Mouse (Mus musculus) myocyte (in vitro differentiated cells): ENCODE results near the gene Srgap3. TPM values are rescaled to one million over a fixed set of nuclear protein-coding genes. Genes with fewer than 3 reads are reported as not detected.

ENCODE experiments used
- H3K27me3 ChIP-seq: one replicate; pipeline ENCODE4 v1.6.1; 2011; ENCODE audit not compliant: control insufficient read depth, insufficient read depth, insufficient read length
- H3K36me3 ChIP-seq: one replicate; pipeline ENCODE4 v1.6.1; 2011; ENCODE audit not compliant: control insufficient read depth, insufficient read depth
- H3K4me2 ChIP-seq: one replicate; pipeline ENCODE4 v1.6.1; 2011; ENCODE audit warnings: low read depth, control low read depth
- H3K4me3 ChIP-seq: one replicate; pipeline ENCODE4 v1.5.1; 2011; ENCODE audit warnings: mild to moderate bottlenecking, control low read depth, moderate library complexity
- H3K79me2 ChIP-seq: one replicate; pipeline ENCODE4 v1.6.1; 2011; ENCODE audit not compliant: control insufficient read depth, insufficient read depth
- H3ac ChIP-seq: one replicate; pipeline ENCODE4 v1.6.1; 2011; ENCODE audit not compliant: control insufficient read depth, insufficient read length
- CEBPB ChIP-seq: IDR thresholded peaks from 2 replicates; pipeline ENCODE4 v1.6.1; 2011; ENCODE audit warnings: mild to moderate bottlenecking, moderate library complexity; ENCODE audit not compliant: poor library complexity, insufficient read depth, severe bottlenecking
- E2F4 ChIP-seq: IDR thresholded peaks from one replicate; pipeline ENCODE4 v1.6.1; 2011; ENCODE audit warnings: mild to moderate bottlenecking, control low read depth, moderate library complexity; ENCODE audit not compliant: insufficient read depth
- MAX ChIP-seq: IDR thresholded peaks from one replicate; pipeline ENCODE4 v1.6.1; 2011; ENCODE audit warnings: low read depth, mild to moderate bottlenecking, control low read depth
- MYOD1 ChIP-seq, 3 experiments: IDR thresholded peaks; one replicate each; pipeline ENCODE4 v1.6.1; 2011; ENCODE audit warnings: control low read depth in 2 of 3, low read depth in 2 of 3, mild to moderate bottlenecking in 2 of 3, moderate library complexity in 1 of 3; ENCODE audit not compliant: insufficient read length in 2 of 3, control insufficient read depth in 1 of 3
- MYOG ChIP-seq, 3 experiments: IDR thresholded peaks; one replicate each; pipeline ENCODE4 v1.6.1; 2011; ENCODE audit warnings: control low read depth in 2 of 3, low read depth in 2 of 3, mild to moderate bottlenecking in 2 of 3; ENCODE audit not compliant: insufficient read length in 2 of 3, control insufficient read depth in 1 of 3, insufficient read depth in 1 of 3
- POLR2A ChIP-seq: IDR thresholded peaks from one replicate; pipeline ENCODE4 v1.6.1; 2011; ENCODE audit warnings: low read depth, mild to moderate bottlenecking, control low read depth, moderate library complexity; ENCODE audit not compliant: insufficient read length
- POLR2AphosphoS2 ChIP-seq: IDR thresholded peaks from one replicate; pipeline ENCODE4 v1.6.1; 2011; ENCODE audit warnings: low read depth, control low read depth; ENCODE audit not compliant: insufficient read length
- REST ChIP-seq: IDR thresholded peaks from one replicate; pipeline ENCODE4 v1.6.1; 2011; ENCODE audit warnings: mild to moderate bottlenecking, control low read depth, moderate library complexity; ENCODE audit not compliant: insufficient read depth, insufficient read length
- SRF ChIP-seq: IDR thresholded peaks from one replicate; pipeline ENCODE4 v1.6.1; 2011; ENCODE audit warnings: low read depth; ENCODE audit not compliant: control insufficient read depth, insufficient read length
- TCF12 ChIP-seq: IDR thresholded peaks from one replicate; pipeline ENCODE4 v1.6.1; 2011; ENCODE audit warnings: mild to moderate bottlenecking, control low read depth; ENCODE audit not compliant: poor library complexity, insufficient read depth, severe bottlenecking
- TCF3 ChIP-seq: IDR thresholded peaks from one replicate; pipeline ENCODE4 v1.6.1; 2011; ENCODE audit warnings: low read depth, control low read depth; ENCODE audit not compliant: insufficient read length
- USF1 ChIP-seq: IDR thresholded peaks from one replicate; pipeline ENCODE4 v1.6.1; 2011; ENCODE audit warnings: low read depth, mild to moderate bottlenecking, control low read depth, moderate library complexity
- polyA plus RNA-seq: library from polyadenylated mRNA; unstranded; fragments of >200 nt; fragmentation: generic; extraction: Trizol; gene quantifications from one replicate; pipeline ENCODE4 v1.2.1, GENCODE M21; 2012; ENCODE audit warnings: missing spikeins

The Srgap3 gene
- polyA plus RNA-seq, 1 experiment = 6.9 TPM

DNA sequence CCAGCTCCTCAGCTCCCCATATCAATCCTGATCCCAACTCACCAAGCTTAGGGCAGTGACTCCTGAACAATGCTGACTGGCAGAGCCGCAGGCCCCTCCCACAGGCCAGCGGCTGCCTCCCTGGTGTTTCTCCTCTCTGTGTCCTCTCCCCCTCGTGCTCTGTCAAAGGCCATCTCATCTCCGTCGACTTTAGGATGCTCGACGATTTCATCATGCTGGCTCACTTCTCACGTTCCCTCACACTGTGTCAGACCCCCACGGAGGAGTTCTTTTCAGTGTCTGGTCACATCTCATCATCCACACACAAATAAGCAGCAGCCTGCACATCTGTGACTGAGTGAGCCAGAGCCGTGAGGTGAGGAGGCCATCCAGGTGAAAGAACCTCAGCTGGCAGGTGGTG, 158.4 kb downstream of the Srgap3 start:
- H3K4me2 ChIP-seq = no peak overlapping the region
- H3ac ChIP-seq = no peak overlapping the region
- TF ChIP-seq REST (no peak), SRF (no peak), TCF3 (no peak), TCF12 (no peak), E2F4 (no peak), POLR2A (no peak), CEBPB (no peak), MYOG (IDR thresholded peaks at IDR 0.05; ENCODE audit: control insufficient read depth in 1 of 3, insufficient read depth in 1 of 3, insufficient read length in 2 of 3, low read depth in 2 of 3) (no peak), POLR2AphosphoS2 (no peak), USF1 (no peak), MYOD1 (IDR thresholded peaks at IDR 0.05; ENCODE audit: control insufficient read depth in 1 of 3, insufficient read length in 2 of 3, low read depth in 2 of 3) (no peak)
- H3K36me3 ChIP-seq = no peaks in the 10 kb centered on the region
- no peaks in the 10 kb centered on the region for H3K27me3 ChIP-seq
- no peaks in the 10 kb centered on the region for H3K79me2 ChIP-seq
- H3K4me3 ChIP-seq = no peak overlapping the region

DNA sequence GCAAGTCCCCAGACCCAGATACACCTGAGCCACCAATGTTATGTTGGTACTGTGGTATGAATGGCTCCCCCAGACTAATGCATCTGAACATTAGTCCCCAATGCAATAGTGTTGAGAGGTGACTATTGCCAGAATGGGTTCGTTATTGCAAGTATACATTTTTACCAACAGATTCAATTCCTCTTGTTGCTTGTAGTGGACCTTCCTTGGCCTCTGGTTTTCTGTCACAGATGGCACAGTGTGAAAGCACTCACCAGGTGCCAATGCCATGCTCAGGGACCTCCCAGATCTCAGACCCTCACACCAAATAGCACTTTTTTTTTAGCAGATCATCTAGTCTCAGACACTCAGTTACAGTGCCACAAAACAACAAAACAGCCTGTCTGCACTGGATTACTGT, 158.9 kb downstream of the Srgap3 start:
- Histone ChIP-seq H3K4me2 (no peak overlapping the region), H3K79me2 (no peaks in the 10 kb centered on the region), H3K36me3 (no peaks in the 10 kb centered on the region), H3ac (no peak overlapping the region), H3K27me3 (no peaks in the 10 kb centered on the region), H3K4me3 (no peak overlapping the region)
- no peak for TF ChIP-seq POLR2AphosphoS2
- TF ChIP-seq E2F4 = no peak
- no peak for TF ChIP-seq MYOG (IDR thresholded peaks at IDR 0.05; ENCODE audit: control insufficient read depth in 1 of 3, insufficient read depth in 1 of 3, insufficient read length in 2 of 3, low read depth in 2 of 3)
- no peak for TF ChIP-seq TCF12
- no peak for TF ChIP-seq MAX
- no peak for TF ChIP-seq SRF
- no peak for TF ChIP-seq REST
- no peak for TF ChIP-seq USF1
- no peak for TF ChIP-seq TCF3
- no peak for TF ChIP-seq CEBPB
- no peak for TF ChIP-seq POLR2A

DNA sequence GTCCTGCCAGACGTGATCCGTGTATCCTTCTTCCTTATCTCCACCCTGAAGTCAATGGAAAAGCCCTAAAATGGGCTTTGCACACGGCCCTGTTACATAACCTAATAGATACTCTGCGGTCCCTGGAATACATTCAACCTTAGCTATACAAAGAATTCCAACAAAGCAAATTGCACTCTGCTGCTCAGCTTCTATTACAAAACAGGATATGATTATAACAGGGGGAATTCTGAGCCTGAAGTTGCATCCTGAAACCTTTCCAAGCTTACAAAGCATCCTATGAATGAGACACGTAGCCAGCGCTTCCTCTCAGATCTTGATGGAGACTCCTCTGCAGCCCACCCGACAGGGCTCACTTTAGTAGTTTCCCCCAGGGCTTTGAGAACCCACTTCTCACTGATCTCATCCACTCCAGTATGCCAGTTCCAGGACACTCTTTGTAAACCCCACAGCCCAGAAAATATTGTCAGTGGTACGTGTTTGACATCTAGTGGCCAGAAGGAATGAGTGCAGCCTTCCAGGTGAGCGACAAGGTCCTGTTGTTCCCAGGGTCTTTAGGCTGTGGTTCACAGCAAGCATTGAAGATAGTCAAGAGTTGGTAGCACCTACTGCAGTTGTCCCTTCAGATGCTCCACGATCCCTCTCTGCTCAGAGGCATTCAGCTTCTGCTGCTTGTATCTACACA, 165.5 kb downstream of the Srgap3 start:
- no peak overlapping the region for H3K4me2 ChIP-seq
- TF ChIP-seq MYOG (IDR thresholded peaks at IDR 0.05; ENCODE audit: control insufficient read depth in 1 of 3, insufficient read depth in 1 of 3, insufficient read length in 2 of 3, low read depth in 2 of 3) (no peak), TCF12 (no peak), CEBPB (no peak), E2F4 (no peak), TCF3 (no peak), SRF (no peak), MYOD1 (IDR thresholded peaks at IDR 0.05; ENCODE audit: control insufficient read depth in 1 of 3, insufficient read length in 2 of 3, low read depth in 2 of 3) (no peak), POLR2A (no peak), REST (no peak), USF1 (no peak), POLR2AphosphoS2 (no peak), MAX (no peak)
- H3ac ChIP-seq = no peak overlapping the region
- H3K27me3 ChIP-seq = no peaks in the 10 kb centered on the region
- no peaks in the 10 kb centered on the region for H3K79me2 ChIP-seq
- H3K36me3 ChIP-seq = peaks cover 5% of the 10 kb centered on the region
- no peak overlapping the region for H3K4me3 ChIP-seq

DNA sequence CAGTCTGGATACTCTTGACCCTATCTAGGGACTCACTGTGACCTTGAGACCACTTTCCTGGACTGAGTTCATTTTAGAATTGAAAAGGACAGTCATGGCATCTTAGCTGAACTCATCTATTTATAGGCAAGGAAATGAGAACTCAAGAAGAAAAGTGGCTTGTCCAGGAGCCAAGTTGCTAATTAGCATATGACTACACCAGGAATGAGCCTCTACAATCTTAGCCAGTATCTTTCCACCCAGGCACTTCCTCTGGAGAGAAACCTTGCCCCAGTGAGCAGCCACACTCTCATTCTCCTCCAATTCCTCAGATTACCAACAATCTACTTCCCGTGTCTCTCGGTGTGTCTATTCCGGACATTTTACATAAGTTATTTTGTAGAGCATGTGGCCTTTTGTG, 168.9 kb downstream of the Srgap3 start:
- TF ChIP-seq E2F4 = no peak
- no peak for TF ChIP-seq POLR2AphosphoS2
- TF ChIP-seq TCF12 = no peak
- TF ChIP-seq CEBPB = no peak
- no peak for TF ChIP-seq MYOG (IDR thresholded peaks at IDR 0.05; ENCODE audit: control insufficient read depth in 1 of 3, insufficient read depth in 1 of 3, insufficient read length in 2 of 3, low read depth in 2 of 3)
- Histone ChIP-seq H3K4me2 (peak overlapping the region; percentile 5), H3ac (no peak overlapping the region), H3K27me3 (no peaks in the 10 kb centered on the region), H3K36me3 (peaks cover 15% of the 10 kb centered on the region), H3K4me3 (no peak overlapping the region), H3K79me2 (no peaks in the 10 kb centered on the region)

DNA sequence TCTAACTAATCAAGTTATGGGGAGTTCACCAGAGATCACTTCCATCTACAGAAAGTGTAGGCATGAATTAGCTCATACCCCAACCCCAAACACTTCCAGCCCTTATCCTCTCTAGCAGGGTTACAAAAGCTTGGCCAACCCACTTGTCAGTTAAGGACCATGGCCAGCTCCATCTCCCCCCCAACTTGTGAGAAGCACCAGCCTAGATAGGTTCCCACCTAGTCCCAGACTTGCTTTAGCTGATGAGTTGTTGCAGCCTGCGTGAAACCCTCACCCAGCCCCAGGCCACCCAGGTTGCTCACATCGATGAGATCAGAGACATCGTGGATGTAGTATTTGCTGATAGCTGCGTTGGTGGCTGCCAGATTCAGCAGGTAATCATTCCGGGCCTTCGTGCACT, 170.3 kb downstream of the Srgap3 start:
- Histone ChIP-seq H3K27me3 (no peaks in the 10 kb centered on the region), H3K79me2 (no peaks in the 10 kb centered on the region), H3K4me2 (no peak overlapping the region), H3K36me3 (peaks cover 15% of the 10 kb centered on the region), H3K4me3 (no peak overlapping the region), H3ac (no peak overlapping the region)
- TF ChIP-seq REST (peak; percentile 39), TCF3 (no peak), E2F4 (no peak), USF1 (no peak), MAX (no peak)
